Mouse (Mus musculus) ES-E14 (cell line): ENCODE measurements around the gene Cerk. TPM values are rescaled to one million over a fixed set of nuclear protein-coding genes. Genes with fewer than 3 reads are reported as not detected.

Experiments
- DNase-seq: peaks from one replicate; pipeline ENCODE4 v3.0.0-alpha.2; 2013; ENCODE audit warnings: low read depth, low spot score
- H3K27ac ChIP-seq: 2 replicates; pipeline ENCODE4 v1.5.1; 2012; ENCODE audit warnings: low read depth, mild to moderate bottlenecking, low read length, moderate library complexity, mixed read lengths; ENCODE audit not compliant: poor library complexity, insufficient read depth, severe bottlenecking
- H3K36me3 ChIP-seq: 2 replicates; pipeline ENCODE4 v1.6.1; 2012; ENCODE audit warnings: mild to moderate bottlenecking, low read length, moderate library complexity, mixed read lengths; ENCODE audit not compliant: control insufficient read depth, poor library complexity, insufficient read depth, severe bottlenecking
- H3K4me1 ChIP-seq, 2 experiments: fragments of 150-350 bp in 1 of 2; sonication (generic) in 1 of 2; 2 replicates each; pipeline ENCODE4 v1.6.1; 2012; ENCODE audit warnings: low read length in 2 of 2, mild to moderate bottlenecking in 1 of 2, mixed read lengths in 1 of 2; ENCODE audit not compliant: control insufficient read depth in 2 of 2, insufficient read depth in 2 of 2, poor library complexity in 1 of 2
- H3K4me3 ChIP-seq, 2 experiments: fragments of 150-350 bp in 1 of 2; sonication (generic) in 1 of 2; 2 replicates each; pipeline ENCODE4 v1.5.1; 2012; ENCODE audit warnings: low read length in 2 of 2, low read depth in 1 of 2, mild to moderate bottlenecking in 1 of 2, mixed read lengths in 1 of 2; ENCODE audit not compliant: insufficient read depth in 1 of 2, poor library complexity in 1 of 2, severe bottlenecking in 1 of 2
- H3K9ac ChIP-seq: 2 replicates; pipeline ENCODE4 v1.6.1; 2012; ENCODE audit warnings: low read depth, mild to moderate bottlenecking, low read length, mixed read lengths; ENCODE audit not compliant: poor library complexity, insufficient read depth, severe bottlenecking
- H3K9me3 ChIP-seq: fragments of 150-350 bp; sonication (generic); 2 replicates; pipeline ENCODE4 v1.6.1; 2012; ENCODE audit warnings: low read depth, mild to moderate bottlenecking, low read length; ENCODE audit not compliant: control insufficient read depth, insufficient read depth
- CHD2 ChIP-seq: IDR thresholded peaks from 2 replicates; pipeline ENCODE4 v1.6.1; 2014; ENCODE audit warnings: mild to moderate bottlenecking, low read depth, low read length, inconsistent platforms
- HCFC1 ChIP-seq: IDR thresholded peaks from 2 replicates; pipeline ENCODE4 v1.6.1; 2012; ENCODE audit warnings: low read length, inconsistent platforms, borderline replicate concordance; ENCODE audit not compliant: insufficient read depth
- MAFK ChIP-seq: IDR thresholded peaks from 2 replicates; pipeline ENCODE4 v1.6.1; 2014; ENCODE audit warnings: mild to moderate bottlenecking, low read depth, low read length, inconsistent platforms; ENCODE audit not compliant: insufficient read depth
- ZC3H11A ChIP-seq: IDR thresholded peaks from 2 replicates; pipeline ENCODE4 v1.6.1; 2012; ENCODE audit warnings: low read depth, mild to moderate bottlenecking, inconsistent platforms, low read length, borderline replicate concordance
- ZNF384 ChIP-seq: IDR thresholded peaks from 2 replicates; pipeline ENCODE4 v1.6.1; 2012; ENCODE audit warnings: low read depth, low read length, inconsistent platforms
- in situ Hi-C, 2 experiments: fragments of 600-800 bp; cut with MboI; formaldehyde crosslinking; loops; one replicate each; pipeline ENCODE4 v1.15.1; 2025; ENCODE audit warnings: low sequenced_read_pairs in 2 of 2, inconsistent platforms in 1 of 2; ENCODE audit not compliant: unreplicated experiment in 2 of 2
- total RNA-seq: library from RNA; depleted of rRNA; stranded (reverse); fragments of 300-350 nt; gene quantifications from 2 replicates; pipeline ENCODE4 v1.2.3, GENCODE M21; 2012

Cerk gene
- total RNA-seq, 1 experiment, result 3.4 TPM

- Histone ChIP-seq H3K4me1 (peaks cover 0 to 3% of the 10 kb centered on the region in 2 experiments; a peak in 1 of 4 replicates), H3K36me3 (peaks cover 6% of the 10 kb centered on the region; the same call in 1 of the 2 replicates), H3K27ac (no peak overlapping the region), H3K9me3 (no peaks in the 10 kb centered on the region), H3K9ac (no peak overlapping the region), H3K4me3 (no peak overlapping the region)
- no peak for TF ChIP-seq MAFK
- no peak for TF ChIP-seq ZNF384
- TF ChIP-seq CHD2, result no peak
- TF ChIP-seq HCFC1, result no peak
- TF ChIP-seq ZC3H11A, result no peak
- DNase-seq, result no peak
- in situ Hi-C loops, result no loop called here
These were observed 29.4 kb downstream of the Cerk start for GRCm38 (mm10) chr15:86156492-86156891.

DNA sequence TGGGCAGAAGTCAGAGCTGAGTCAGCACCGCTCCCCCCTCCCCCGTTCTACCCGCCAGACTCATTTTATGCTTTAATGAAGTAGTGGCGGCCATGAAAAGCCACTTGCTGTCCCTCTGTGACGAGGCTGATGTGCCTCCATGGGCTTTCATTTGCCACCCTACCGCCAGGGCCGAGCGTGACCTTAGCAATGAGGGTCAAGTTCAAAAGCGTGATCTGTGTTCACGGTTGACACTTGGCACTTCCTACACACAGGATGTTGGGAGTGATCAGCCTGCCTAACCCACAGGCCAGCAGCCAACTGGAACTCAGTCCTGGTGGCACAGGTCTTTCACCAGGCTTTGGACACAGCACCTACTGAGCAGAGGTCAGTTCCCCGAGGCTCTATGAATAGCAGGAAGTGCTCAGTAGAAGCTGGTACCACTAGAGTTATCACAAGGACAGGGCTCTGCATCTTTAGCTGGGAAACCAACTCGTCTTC is 32.4 kb downstream of the Cerk start:
- no peak for TF ChIP-seq CHD2
- peak; percentile 88 for TF ChIP-seq MAFK
- Histone ChIP-seq H3K9ac (peak overlapping the region; percentile 15; the same call in 1 of the 2 replicates), H3K27ac (no peak overlapping the region; the same call in 1 of the 2 replicates), H3K36me3 (peaks cover 8% of the 10 kb centered on the region; the same call in 1 of the 2 replicates), H3K4me3 (peak overlapping the region in 1 of 2 experiments; percentile 35; a peak in 2 of 4 replicates), H3K4me1 (peaks cover 0 to 7% of the 10 kb centered on the region in 2 experiments; a peak in 1 of 4 replicates), H3K9me3 (no peaks in the 10 kb centered on the region)
- no peak for DNase-seq
- in situ Hi-C loops, result no loop called here

DNA sequence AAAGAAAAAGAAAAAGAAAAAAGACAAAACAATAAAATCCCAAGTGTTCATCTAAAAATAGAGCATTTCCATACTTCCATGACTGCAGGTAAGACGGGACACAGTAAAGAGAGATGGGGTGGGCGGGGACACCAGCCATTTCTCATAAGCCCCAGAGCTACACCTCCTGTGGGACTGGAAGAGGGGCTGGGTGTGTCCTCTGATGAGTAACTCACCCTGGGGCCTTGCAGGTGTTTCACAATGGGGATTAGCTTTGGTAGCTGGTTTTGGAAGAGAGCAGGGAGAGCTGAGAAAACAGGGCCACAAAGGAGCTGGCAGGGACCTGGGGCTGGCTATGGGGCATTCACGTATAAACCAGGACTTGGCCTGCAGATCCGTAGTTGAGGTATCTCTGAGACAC is 35.3 kb downstream of the Cerk start:
- no peak for DNase-seq
- in situ Hi-C loops, result no loop called here
- H3K27ac ChIP-seq, result no peak overlapping the region; the same call in 1 of the 2 replicates
- peaks cover 0 to 7% of the 10 kb centered on the region in 2 experiments; a peak in 1 of 4 replicates for H3K4me1 ChIP-seq
- TF ChIP-seq MAFK, result no peak
- TF ChIP-seq ZNF384, result peak; percentile 68; the same call in 1 of the 2 replicates
- no peak for TF ChIP-seq CHD2
- no peak for TF ChIP-seq HCFC1
- no peak overlapping the region for H3K4me3 ChIP-seq
- H3K36me3 ChIP-seq, result 0 out of 2 replicates have a peak, but pooled peaks cover 3% of the 10 kb centered on the region
- no peaks in the 10 kb centered on the region for H3K9me3 ChIP-seq
- no peak overlapping the region for H3K9ac ChIP-seq

- peaks cover 9% of the 10 kb centered on the region; the same call in 1 of the 2 replicates for H3K36me3 ChIP-seq
- in situ Hi-C loops, result loop anchor here in 1 of 2 experiments (25.0 kb wide), 1 partner anchor 235 kb away; no protein-coding TSS in a partner anchor
These were observed 39.0 kb downstream of the Cerk start for GRCm38 (mm10) chr15:86146922-86147321.

GRCm38 (mm10) chr15:86145046-86145445 is 40.9 kb downstream of the Cerk start:
- Histone ChIP-seq H3K36me3 (peaks cover 11% of the 10 kb centered on the region; the same call in 1 of the 2 replicates), H3K9me3 (no peaks in the 10 kb centered on the region), H3K9ac (no peak overlapping the region), H3K4me3 (no peak overlapping the region), H3K4me1 (peaks cover 0 to 9% of the 10 kb centered on the region in 2 experiments; a peak in 1 of 4 replicates), H3K27ac (no peak overlapping the region)
- TF ChIP-seq MAFK (no peak), ZNF384 (no peak), HCFC1 (no peak), ZC3H11A (no peak), CHD2 (no peak)
- no peak for DNase-seq
- in situ Hi-C loops, result loop anchor here in 1 of 2 experiments (25.0 kb wide), 1 partner anchor 233 kb away; no protein-coding TSS in a partner anchor

More at GRCm38 (mm10) chr15:86146922-86147321, 39.0 kb downstream of the Cerk start:
- H3K9me3 ChIP-seq, result no peaks in the 10 kb centered on the region
- H3K9ac ChIP-seq, result no peak overlapping the region
- H3K4me3 ChIP-seq, result no peak overlapping the region
- peak overlapping the region; percentile 13; the same call in 1 of the 2 replicates for H3K27ac ChIP-seq
- H3K4me1 ChIP-seq, result peaks cover 0 to 10% of the 10 kb centered on the region in 2 experiments; a peak in 1 of 4 replicates
- no peak for TF ChIP-seq MAFK
- no peak for TF ChIP-seq ZC3H11A
- TF ChIP-seq HCFC1, result no peak
- no peak for TF ChIP-seq CHD2
- TF ChIP-seq ZNF384, result no peak
- no peak for DNase-seq
